Mouse (Mus musculus) brain, adult 2 months (tissue): ENCODE measurements around the gene Mdm4.
"Not testable (repeated sequence)": the region's sequence is repeated elsewhere in the genome, so short reads cannot be mapped to it uniquely, and the experiment has no call there.

Experiments used
- DNase-seq: peaks from one replicate; pipeline ENCODE4 v3.0.0; 2011; ENCODE audit warnings: low read depth, low spot score

Mdm4 gene

GRCm38 (mm10) chr1:133053034-133053433, 22.7 kb upstream of the Mdm4 start:
- DNase-seq, result no peak

GRCm38 (mm10) chr1:133051829-133052228, 21.5 kb upstream of the Mdm4 start:
- no peak for DNase-seq

GRCm38 (mm10) chr1:133050001-133050431, 19.7 kb upstream of the Mdm4 start:
- peak; percentile 25 for DNase-seq

GRCm38 (mm10) chr1:133048690-133049089, 18.3 kb upstream of the Mdm4 start:
- DNase-seq, result peak; percentile 40

- DNase-seq, result peak; percentile 39
Measured at GRCm38 (mm10) chr1:133047575-133047974, 17.2 kb upstream of the Mdm4 start.

- peak; percentile 72 for DNase-seq
Measured at GRCm38 (mm10) chr1:133046441-133046931, 16.1 kb upstream of the Mdm4 start.

- DNase-seq, result peak; percentile 90
Measured at GRCm38 (mm10) chr1:133045861-133046440, 15.6 kb upstream of the Mdm4 start.

GRCm38 (mm10) chr1:133045011-133045860, 14.9 kb upstream of the Mdm4 start, which contains the start of gene Pik3c2b:
TSS of gene Pik3c2b (plus strand) at chr1:133045667.
- DNase-seq, result peak; percentile 61

GRCm38 (mm10) chr1:133039505-133039949, 9.2 kb upstream of the Mdm4 start:
- peak; percentile 92 for DNase-seq

- DNase-seq, result not testable (repeated sequence)
Measured at GRCm38 (mm10) chr1:133034682-133035081, 4.3 kb upstream of the Mdm4 start.

GRCm38 (mm10) chr1:133034091-133034460, 3.7 kb upstream of the Mdm4 start:
- peak; percentile 65 for DNase-seq

GRCm38 (mm10) chr1:133033316-133034090, 3.1 kb upstream of the Mdm4 start:
- DNase-seq, result peak; percentile 90

- DNase-seq, result no peak
Measured at GRCm38 (mm10) chr1:133032981-133033315, 2.6 kb upstream of the Mdm4 start.

GRCm38 (mm10) chr1:133029744-133030143, 617 bp downstream of the Mdm4 start:
- DNase-seq, result no peak

- no peak for DNase-seq
Measured at GRCm38 (mm10) chr1:133027980-133028379, 2.4 kb downstream of the Mdm4 start.

- no peak for DNase-seq
Measured at GRCm38 (mm10) chr1:133027126-133027525, 3.2 kb downstream of the Mdm4 start.

GRCm38 (mm10) chr1:133025796-133026190, 4.6 kb downstream of the Mdm4 start:
- DNase-seq, result not testable (repeated sequence)

- peak; percentile 98 for DNase-seq
Measured at GRCm38 (mm10) chr1:133025051-133025795, 5.1 kb downstream of the Mdm4 start.

- no peak for DNase-seq
Measured at GRCm38 (mm10) chr1:133024426-133024825, 5.9 kb downstream of the Mdm4 start.

GRCm38 (mm10) chr1:133023723-133024122, 6.6 kb downstream of the Mdm4 start:
- DNase-seq, result not testable (repeated sequence)

- DNase-seq, result not testable (repeated sequence)
Measured at GRCm38 (mm10) chr1:133021971-133022370, 8.4 kb downstream of the Mdm4 start.
